Mouse (Mus musculus) liver, adult 2 months (tissue): ENCODE results near the gene Slc46a2.

Source experiments
- CTCF ChIP-seq: fragments of 200-500 bp; IDR thresholded peaks from 2 replicates; pipeline ENCODE4 v1.5.1; 2011; ENCODE audit warnings: low read depth, low read length, control low read depth
- POLR2A ChIP-seq: fragments of 200-500 bp; IDR thresholded peaks from 2 replicates; pipeline ENCODE4 v1.6.1; 2011; ENCODE audit warnings: low read length, control low read depth; ENCODE audit not compliant: insufficient read depth; ENCODE audit errors: extremely low read depth

GRCm38 (mm10) chr4:59960610-59961009, 45.8 kb upstream of the Slc46a2 start, which contains the start of gene Mup4:
- TF ChIP-seq CTCF = no peak
- no peak for TF ChIP-seq POLR2A
